Mouse (Mus musculus): ENCODE measurements at regions not wholly inside any gene's neighbourhood (a gene's known extent, or its start where the extent isn't known, plus 50 kb on each side); places are given as distances from the start of the nearest gene placed in this dataset.

DNA sequence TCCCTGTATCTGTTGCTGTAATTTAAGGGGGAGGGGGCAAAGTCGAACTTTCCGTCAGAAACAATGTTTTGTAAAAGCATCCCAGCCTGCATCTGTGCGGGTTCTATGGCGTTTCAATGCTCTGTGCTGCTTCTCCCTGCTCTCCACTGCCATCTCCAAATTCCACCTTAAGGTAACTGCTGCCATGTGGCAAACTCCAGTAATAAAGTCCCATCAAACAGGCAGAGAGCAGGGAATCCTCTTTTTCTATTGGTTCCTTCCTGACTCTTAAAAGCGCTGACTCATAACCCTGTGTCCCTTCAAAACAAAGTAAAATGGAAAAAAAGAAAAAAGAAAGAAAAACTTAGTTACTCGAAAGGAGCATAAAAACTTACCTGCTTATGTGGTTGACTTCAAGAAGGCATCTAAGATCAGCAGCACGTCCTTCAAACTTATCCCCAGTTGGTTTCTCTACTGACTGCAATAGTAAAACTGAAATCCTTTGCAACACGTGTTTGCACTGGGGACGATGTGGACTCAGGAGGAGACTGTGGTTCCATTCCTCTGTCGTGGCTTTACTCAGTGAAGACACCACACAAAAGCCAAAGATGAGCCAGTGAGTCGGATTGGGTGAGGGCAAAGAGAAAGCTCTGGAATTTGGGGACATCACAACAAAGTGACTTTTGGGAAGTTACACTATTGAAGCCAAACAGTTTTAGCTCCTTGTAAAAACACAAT, 69.9 kb upstream of the Mad2l1 start:
- Histone ChIP-seq H3K9me3 (ENCODE audit: control insufficient read depth, low read length) (no peaks in the 10 kb centered on the region), H3K36me3 (ENCODE audit: control insufficient read depth) (no peaks in the 10 kb centered on the region), H3K27me3 (ENCODE audit: control insufficient read depth) (no peaks in the 10 kb centered on the region), H3K4me3 (replicated peaks) (no peak overlapping the region), H3K4me1 (ENCODE audit: control insufficient read depth) (no peaks in the 10 kb centered on the region)
- no peak for TF ChIP-seq GATA1 (IDR thresholded peaks at IDR 0.05; ENCODE audit: low read length)
- no peak for TF ChIP-seq TAL1 (IDR thresholded peaks at IDR 0.05; ENCODE audit: low read length)

- Histone ChIP-seq H3K9me3 (ENCODE audit: control insufficient read depth, low read length) (no peaks in the 10 kb centered on the region), H3K36me3 (ENCODE audit: control insufficient read depth) (no peaks in the 10 kb centered on the region), H3K4me1 (ENCODE audit: control insufficient read depth) (no peaks in the 10 kb centered on the region), H3K4me3 (replicated peaks) (no peak overlapping the region), H3K27me3 (ENCODE audit: control insufficient read depth) (no peaks in the 10 kb centered on the region)
- TF ChIP-seq TAL1 (IDR thresholded peaks at IDR 0.05; ENCODE audit: low read length) (no peak), GATA1 (IDR thresholded peaks at IDR 0.05; ENCODE audit: low read length) (no peak)
Observed at GRCm38 (mm10) chr6:66466757-66467156, 68.4 kb upstream of the Mad2l1 start.

DNA sequence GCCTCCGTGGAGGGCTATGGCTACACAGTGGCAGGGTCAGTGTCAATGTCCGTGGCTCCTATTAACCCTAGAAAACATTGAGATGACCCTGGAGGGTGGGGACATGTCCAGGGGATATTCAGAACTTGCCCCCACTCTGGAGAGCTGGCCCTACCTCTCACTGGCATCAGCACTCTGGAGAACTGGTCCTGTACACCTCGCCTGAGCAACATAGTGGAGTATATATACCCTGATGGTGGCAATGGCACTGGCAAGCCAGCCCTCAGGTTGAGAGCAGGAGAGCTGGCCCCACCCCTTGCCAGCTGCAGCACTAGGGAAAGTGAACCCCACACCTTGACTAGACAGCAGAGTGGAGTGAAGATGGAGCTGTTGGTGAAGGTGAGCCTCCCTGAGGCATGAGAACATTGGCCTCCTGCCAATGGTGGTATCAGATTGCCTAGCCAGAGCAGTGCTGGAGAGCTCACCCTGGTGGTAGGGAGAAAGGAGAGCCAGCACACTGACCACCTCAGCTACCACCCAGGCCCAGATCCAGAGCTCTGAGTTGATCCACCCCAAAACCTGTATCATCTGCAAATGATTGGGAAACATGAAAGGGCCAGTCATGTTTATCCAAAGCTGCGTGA, 64.5 kb upstream of the Mad2l1 start:
- Histone ChIP-seq H3K4me1 (ENCODE audit: control insufficient read depth) (no peaks in the 10 kb centered on the region), H3K27me3 (ENCODE audit: control insufficient read depth) (no peaks in the 10 kb centered on the region), H3K4me3 (replicated peaks) (no peak overlapping the region), H3K36me3 (ENCODE audit: control insufficient read depth) (no peaks in the 10 kb centered on the region), H3K9me3 (ENCODE audit: control insufficient read depth, low read length) (no peaks in the 10 kb centered on the region)
- no peak for TF ChIP-seq GATA1 (IDR thresholded peaks at IDR 0.05; ENCODE audit: low read length)
- TF ChIP-seq TAL1 (IDR thresholded peaks at IDR 0.05; ENCODE audit: low read length) = no peak

DNA sequence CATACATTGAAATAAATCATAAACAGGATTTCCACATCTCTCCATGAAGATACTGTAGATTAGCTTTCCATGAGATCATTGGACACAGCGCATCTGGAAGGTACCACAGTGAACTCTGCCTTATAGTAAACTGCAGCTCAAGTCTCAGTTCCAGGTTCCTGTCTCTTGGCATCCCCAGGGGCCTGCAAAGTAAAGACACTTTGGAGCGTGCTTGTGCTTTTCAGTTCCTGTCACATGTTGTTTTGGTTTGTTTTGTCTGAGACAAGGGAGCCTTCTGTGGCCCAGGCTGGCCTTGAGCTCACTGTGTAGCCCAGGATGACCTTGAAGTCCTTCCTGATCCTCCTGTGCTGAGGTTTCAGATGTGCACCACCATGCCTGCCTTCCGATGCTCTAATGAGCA, 63.4 kb upstream of the Mad2l1 start:
- no peaks in the 10 kb centered on the region for H3K27me3 ChIP-seq (ENCODE audit: control insufficient read depth)

DNA sequence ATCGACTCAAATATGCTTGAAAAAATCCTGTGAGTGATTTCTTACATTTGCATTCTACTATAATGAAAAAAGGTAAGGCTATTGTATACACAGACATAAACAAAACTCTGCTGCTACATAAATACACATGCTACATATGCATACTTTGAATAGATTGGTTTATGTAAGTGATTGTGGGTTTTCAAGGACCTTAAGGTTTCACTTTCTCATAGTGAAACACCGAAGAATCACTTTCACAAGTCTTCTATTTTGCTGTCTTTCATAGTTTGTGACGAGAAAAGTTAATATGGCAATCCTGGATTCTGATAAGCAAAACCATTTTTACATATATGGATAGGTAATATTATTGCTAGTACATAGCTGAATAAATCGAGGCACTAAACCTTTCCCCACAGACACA, 62.5 kb upstream of the Mad2l1 start:
- Histone ChIP-seq H3K4me3 (replicated peaks) (no peak overlapping the region), H3K4me1 (ENCODE audit: control insufficient read depth) (no peaks in the 10 kb centered on the region), H3K9me3 (ENCODE audit: control insufficient read depth, low read length) (no peaks in the 10 kb centered on the region), H3K27me3 (ENCODE audit: control insufficient read depth) (no peaks in the 10 kb centered on the region), H3K36me3 (ENCODE audit: control insufficient read depth) (no peaks in the 10 kb centered on the region)
- TF ChIP-seq TAL1 (IDR thresholded peaks at IDR 0.05; ENCODE audit: low read length) (no peak), GATA1 (IDR thresholded peaks at IDR 0.05; ENCODE audit: low read length) (no peak)

More for the DNA sequence above, 63.4 kb upstream of the Mad2l1 start:
- Histone ChIP-seq H3K9me3 (ENCODE audit: control insufficient read depth, low read length) (no peaks in the 10 kb centered on the region), H3K4me1 (ENCODE audit: control insufficient read depth) (no peaks in the 10 kb centered on the region), H3K36me3 (ENCODE audit: control insufficient read depth) (no peaks in the 10 kb centered on the region), H3K4me3 (replicated peaks) (no peak overlapping the region)
- TF ChIP-seq TAL1 (IDR thresholded peaks at IDR 0.05; ENCODE audit: low read length) (no peak), GATA1 (IDR thresholded peaks at IDR 0.05; ENCODE audit: low read length) (no peak)

- TF ChIP-seq TAL1 (IDR thresholded peaks at IDR 0.05; ENCODE audit: low read length) (no peak), GATA1 (IDR thresholded peaks at IDR 0.05; ENCODE audit: low read length) (no peak)
- H3K9me3 ChIP-seq (ENCODE audit: control insufficient read depth, low read length) = no peaks in the 10 kb centered on the region
- H3K36me3 ChIP-seq (ENCODE audit: control insufficient read depth) = no peaks in the 10 kb centered on the region
- H3K27me3 ChIP-seq (ENCODE audit: control insufficient read depth) = no peaks in the 10 kb centered on the region
- H3K4me3 ChIP-seq (replicated peaks) = no peak overlapping the region
- no peaks in the 10 kb centered on the region for H3K4me1 ChIP-seq (ENCODE audit: control insufficient read depth)
Observed at GRCm38 (mm10) chr6:66477575-66477974, 57.6 kb upstream of the Mad2l1 start.

DNA sequence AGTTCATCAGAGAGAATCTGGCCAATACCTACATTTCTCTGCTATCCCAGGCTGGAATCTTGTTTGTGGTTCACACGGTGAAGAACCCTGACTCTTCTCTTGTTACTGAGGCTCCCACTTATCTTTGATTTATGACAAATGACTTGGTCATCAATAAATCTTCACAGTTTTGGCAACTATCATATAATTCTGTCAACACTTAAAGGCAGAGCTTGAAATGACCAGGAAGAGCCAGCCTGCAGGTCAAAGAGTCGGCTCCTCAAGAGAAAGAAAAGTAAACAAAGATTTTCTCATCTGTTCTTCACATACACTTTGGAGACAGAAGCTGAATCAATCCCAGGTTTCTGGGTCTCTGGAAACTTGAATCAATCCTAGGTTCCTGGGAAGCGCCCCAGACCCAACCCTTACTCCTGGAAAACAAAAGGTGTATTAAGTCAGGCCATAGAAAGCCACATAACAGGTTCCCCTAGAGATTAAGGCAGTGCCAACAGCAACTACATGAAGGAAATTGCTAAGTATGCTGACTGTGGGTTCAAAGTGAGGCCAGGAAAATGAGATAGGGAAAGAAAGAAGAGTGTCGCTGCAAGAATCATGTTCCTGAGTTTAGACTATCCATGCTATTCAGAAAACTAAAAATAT, 56.7 kb upstream of the Mad2l1 start:
- Histone ChIP-seq H3K4me3 (replicated peaks) (no peak overlapping the region), H3K4me1 (ENCODE audit: control insufficient read depth) (no peaks in the 10 kb centered on the region), H3K36me3 (ENCODE audit: control insufficient read depth) (no peaks in the 10 kb centered on the region), H3K27me3 (ENCODE audit: control insufficient read depth) (no peaks in the 10 kb centered on the region), H3K9me3 (ENCODE audit: control insufficient read depth, low read length) (no peaks in the 10 kb centered on the region)
- TF ChIP-seq GATA1 (IDR thresholded peaks at IDR 0.05; ENCODE audit: low read length) (no peak), TAL1 (IDR thresholded peaks at IDR 0.05; ENCODE audit: low read length) (no peak)

- TF ChIP-seq GATA1 (IDR thresholded peaks at IDR 0.05; ENCODE audit: low read length) = no peak
- TF ChIP-seq TAL1 (IDR thresholded peaks at IDR 0.05; ENCODE audit: low read length) = no peak
- H3K27me3 ChIP-seq (ENCODE audit: control insufficient read depth) = no peaks in the 10 kb centered on the region
Observed at GRCm38 (mm10) chr6:66479576-66479975, 55.6 kb upstream of the Mad2l1 start.

DNA sequence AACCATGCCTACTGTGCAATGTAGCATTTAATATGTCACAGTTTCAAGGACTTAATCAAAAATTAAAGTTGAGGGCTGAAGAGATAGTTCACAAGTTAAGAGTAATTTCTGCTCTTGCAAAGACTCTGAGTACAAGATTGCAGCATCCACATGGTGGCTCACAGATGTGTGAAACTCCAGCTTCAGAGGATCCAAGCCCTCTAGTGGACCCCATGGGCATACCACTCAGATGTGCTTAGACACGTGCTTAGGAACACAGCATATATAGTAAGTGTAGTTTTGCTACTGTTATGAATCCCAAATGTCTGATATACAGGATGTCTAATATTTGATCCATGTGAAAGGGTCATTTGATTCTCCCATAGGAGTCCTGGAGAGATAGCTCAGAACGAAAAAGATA, 55.0 kb upstream of the Mad2l1 start:
- Histone ChIP-seq H3K36me3 (ENCODE audit: control insufficient read depth) (no peaks in the 10 kb centered on the region), H3K27me3 (ENCODE audit: control insufficient read depth) (no peaks in the 10 kb centered on the region), H3K4me3 (replicated peaks) (no peak overlapping the region), H3K9me3 (ENCODE audit: control insufficient read depth, low read length) (no peaks in the 10 kb centered on the region), H3K4me1 (ENCODE audit: control insufficient read depth) (no peaks in the 10 kb centered on the region)
- TF ChIP-seq GATA1 (IDR thresholded peaks at IDR 0.05; ENCODE audit: low read length) (no peak), TAL1 (IDR thresholded peaks at IDR 0.05; ENCODE audit: low read length) (no peak)

More at GRCm38 (mm10) chr6:66479576-66479975, 55.6 kb upstream of the Mad2l1 start:
- H3K4me1 ChIP-seq (ENCODE audit: control insufficient read depth) = no peaks in the 10 kb centered on the region
- H3K9me3 ChIP-seq (ENCODE audit: control insufficient read depth, low read length) = no peaks in the 10 kb centered on the region
- no peak overlapping the region for H3K4me3 ChIP-seq (replicated peaks)
- H3K36me3 ChIP-seq (ENCODE audit: control insufficient read depth) = no peaks in the 10 kb centered on the region

Measured in erythroblast, embryonic 14.5 days (primary cell).